Mouse (Mus musculus) yolk sac, embryonic 10.5 days (tissue): ENCODE results near the gene Aplp2.

Source experiments
- DNase-seq: peaks from one replicate; pipeline ENCODE4 v3.0.0-alpha.2; 2017; ENCODE audit warnings: low spot score

Gene Aplp2

DNA sequence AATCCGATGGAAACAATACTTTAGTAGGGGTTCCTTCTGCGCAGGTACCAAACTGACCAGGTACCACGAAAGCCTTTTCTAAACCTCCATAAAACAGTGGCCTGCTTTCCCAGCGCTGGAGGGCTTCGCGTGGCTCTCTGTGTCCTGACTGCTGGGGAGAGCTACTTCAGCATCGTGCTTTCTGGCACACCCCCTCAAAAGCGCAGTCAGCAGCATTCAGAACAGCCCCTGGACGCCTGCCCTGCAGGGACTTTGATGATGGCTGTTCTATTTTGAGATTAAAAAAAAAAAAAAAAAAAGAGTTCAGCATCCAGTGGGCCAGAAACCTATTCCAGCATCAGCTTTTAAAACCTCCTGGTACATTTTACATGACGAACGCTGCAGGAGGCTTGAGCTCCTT is 14.2 kb upstream of the Aplp2 start:
- no peak for DNase-seq

DNA sequence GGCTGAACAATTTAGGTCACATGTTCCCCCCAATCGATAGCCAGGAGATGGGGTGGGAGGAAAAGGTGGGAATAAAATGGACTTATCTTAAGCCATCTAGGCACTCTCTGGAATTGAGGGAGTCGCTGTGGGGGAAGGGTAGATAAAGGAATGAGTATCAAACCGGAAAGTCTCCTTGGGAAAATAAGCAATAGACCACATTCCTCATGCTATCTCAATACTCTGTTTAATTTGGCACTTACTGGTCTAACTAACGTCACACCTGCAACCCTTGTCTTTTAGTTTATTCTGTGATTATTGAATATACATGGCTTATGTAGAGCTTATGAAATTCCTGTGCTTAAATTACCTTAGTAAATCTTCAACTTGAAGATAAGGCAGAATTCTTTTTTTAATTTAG is 11.9 kb upstream of the Aplp2 start:
- DNase-seq: no peak

DNA sequence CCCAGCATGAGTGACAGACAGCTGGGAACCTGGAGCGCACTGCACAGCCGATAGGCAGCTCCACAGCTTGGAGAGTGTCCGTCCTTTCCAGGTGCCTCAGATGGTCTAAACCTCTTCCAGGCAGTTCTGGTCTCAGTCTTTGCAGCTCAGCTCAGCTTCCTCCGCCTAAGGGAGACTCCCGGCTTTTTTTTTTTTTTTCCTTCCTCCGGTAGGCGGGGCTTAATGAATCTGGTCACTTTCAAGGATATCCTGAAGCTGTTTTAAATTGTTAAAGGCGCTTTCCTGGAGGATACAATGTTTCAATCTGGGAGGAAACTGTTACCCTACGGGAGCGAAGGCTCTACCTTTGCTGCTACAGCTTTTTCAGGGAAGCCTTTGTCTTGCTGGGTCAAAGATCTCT is 9.6 kb upstream of the Aplp2 start:
- peak; percentile 31 for DNase-seq

DNA sequence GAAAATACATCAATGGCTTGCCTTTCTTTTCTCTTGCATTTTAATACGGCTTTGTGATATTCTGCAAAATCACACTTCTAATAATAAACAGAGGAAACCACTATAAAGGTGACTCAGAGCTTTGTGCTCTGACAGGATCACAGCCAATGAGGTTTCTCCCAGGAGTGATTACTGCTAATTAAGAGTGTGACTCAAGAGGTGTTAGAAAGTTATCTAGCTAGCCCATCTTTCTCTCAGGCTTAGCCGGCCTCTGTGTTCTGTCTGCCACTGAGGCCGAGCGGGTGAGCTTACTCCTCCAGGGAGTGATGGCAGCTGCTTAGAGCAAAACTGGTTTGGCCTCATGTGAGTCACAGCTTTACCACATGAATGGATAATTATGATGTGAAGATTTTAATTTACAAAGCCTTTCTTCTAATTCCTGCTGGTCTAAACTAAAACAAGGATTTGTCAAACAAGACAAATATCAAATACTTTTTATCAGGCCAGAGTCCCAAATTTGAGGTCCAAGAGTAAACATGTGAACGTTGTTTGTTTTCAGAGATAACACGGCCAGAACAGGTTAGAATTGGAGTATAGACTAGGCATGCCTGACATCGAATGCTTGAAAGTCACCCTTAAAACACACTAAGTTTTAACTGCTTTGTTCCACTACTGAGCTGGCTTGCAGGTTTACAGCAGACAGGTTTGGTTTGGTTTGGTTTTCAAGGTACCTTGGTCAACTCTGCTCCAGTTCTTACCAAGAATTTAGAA is 6.2 kb upstream of the Aplp2 start:
- DNase-seq: no peak

DNA sequence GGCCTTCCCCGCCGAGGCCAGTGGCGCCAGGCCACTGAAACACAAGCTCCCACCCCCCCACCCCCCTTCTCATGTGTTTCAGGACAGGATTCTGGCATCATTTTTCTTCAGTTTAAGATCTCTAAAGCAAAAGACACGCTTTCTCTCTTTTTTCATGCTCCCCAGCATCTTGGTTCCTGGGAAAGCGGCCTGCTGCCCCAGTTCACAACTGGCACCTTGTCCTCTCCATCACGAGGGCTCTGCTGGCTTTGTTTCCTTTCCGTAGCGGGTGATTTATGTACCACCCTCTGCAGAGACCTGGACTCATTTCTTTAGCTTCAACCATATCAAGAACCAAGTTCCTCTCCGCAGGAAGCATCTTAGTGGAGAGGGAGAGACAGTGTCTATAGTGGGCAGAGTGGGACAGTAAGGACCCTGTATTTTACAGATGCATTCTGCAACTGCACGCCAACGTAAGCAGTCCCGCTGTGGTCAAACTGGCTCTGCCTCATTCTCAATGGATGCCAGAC is 939 bp upstream of the Aplp2 start:
- DNase-seq: no peak

DNA sequence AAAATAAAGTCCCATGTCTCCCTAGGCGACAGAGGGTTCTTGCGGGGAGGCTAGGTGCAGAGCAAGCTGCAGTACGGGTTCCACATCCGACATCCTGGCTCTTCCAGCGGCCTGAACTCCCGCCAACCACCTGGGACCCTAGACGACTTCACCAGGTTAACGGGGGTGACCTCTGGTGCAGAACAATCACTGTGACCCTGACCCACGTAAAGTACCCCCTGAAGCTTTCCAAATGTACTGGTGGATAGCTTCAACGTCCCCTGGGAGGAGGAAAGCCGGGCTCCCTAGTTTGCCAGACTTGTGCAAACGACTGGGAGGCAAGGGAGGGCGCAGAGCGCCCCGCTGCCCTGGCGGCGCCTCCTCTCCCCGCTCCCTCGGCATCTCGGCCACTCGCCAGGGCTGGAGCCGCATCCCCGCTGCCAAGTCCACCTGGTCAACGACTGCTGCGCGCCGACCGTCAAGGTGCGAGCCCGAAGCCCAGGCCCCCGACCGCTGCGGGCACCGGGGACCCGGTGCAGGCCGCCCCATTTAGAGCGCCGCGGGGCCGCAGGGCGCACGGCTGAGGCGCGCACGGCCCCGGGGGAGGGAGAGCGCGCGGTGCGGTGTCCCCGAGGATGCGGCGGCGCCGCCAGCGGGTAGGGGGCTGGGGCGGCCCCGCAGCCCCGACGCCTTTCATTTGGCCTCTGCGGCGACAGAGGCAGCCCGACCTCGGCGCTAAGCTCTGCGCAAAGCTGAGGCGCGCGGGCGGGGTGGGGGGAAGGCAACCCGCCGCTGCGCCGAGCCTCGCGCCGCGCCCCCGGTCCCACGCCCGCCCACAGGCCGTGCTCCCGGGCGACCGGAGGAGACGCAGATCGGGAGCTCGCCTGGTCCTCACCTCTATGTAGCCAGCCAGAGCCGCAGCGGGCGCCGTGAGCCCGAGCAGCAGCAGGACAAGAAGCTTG is 596 bp downstream of the Aplp2 start:
- peak; percentile 40 for DNase-seq

DNA sequence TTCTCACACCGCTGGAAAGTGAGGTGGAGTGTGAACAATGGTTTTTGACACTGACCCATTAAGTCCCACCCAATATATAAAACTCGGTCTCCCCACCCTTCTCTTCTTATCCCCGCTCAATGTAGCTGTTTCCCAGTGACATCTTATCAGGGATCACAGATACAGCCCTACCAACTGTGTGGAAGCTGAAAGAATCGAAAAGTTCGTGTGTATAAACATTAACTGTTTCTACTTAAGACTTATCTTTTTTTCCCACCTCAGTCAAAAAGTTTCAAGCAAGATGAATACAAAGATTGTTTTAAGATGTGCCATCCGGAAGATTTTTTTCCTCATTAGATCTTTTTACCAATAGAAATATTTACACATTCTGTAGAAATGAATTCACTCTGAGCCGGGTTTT is 1.5 kb downstream of the Aplp2 start:
- DNase-seq: no peak

DNA sequence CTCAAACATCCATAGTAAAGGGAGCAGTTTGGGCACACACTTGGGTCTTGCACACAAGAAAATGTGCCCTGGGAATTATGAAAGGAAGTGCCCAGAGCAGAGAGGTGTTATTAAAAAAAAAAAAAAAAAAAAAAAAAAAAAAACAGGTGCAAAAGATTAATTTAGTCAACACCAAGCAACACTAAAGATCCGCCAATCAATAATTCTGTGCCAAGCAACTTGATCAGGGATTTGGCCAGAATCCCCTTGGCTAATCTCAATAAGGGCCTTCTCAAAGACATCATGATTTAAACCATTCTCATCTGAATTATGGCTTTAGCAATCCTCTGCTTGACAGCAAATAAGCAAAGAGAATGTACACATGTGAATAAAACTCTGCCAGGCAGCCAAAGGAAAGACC is 2.1 kb downstream of the Aplp2 start:
- no peak for DNase-seq

DNA sequence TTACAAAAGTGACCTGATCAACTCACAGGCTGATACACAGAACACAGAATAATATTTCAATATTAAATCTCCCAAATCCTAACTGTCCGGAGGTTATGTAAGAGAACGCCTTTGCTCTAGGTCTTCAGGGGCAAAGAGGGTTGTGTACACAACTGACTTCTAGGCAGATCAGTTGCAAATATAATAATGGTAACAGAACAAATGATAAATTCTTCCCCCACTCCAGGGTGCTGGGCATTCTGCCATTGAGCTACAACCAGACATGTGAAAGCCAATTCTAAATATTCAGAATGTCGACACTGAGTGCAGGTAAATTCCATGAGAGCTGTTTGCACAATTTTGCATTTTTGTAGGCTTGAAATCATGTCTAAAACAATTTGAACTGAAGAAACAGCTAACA is 3.9 kb downstream of the Aplp2 start:
- no peak for DNase-seq

DNA sequence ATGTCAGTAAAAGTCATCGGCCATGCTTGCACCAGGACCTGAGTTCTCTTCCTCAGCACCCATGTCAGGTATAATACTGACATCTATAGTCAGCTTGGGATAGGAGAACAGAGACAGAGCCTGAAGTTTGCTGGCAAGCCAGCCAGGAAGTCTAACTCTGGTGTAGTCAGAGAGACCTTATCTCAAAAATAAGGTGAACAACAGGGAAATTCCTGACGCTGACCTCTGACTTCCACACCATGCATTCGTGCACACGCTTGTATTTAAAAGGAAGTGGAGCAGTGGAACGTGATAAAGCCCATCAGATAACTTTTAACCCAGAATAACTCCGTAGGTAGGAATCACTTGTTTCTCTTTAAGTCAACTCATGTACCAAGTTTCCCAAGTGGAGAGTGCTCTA is 6.9 kb downstream of the Aplp2 start:
- DNase-seq: peak; percentile 60

DNA sequence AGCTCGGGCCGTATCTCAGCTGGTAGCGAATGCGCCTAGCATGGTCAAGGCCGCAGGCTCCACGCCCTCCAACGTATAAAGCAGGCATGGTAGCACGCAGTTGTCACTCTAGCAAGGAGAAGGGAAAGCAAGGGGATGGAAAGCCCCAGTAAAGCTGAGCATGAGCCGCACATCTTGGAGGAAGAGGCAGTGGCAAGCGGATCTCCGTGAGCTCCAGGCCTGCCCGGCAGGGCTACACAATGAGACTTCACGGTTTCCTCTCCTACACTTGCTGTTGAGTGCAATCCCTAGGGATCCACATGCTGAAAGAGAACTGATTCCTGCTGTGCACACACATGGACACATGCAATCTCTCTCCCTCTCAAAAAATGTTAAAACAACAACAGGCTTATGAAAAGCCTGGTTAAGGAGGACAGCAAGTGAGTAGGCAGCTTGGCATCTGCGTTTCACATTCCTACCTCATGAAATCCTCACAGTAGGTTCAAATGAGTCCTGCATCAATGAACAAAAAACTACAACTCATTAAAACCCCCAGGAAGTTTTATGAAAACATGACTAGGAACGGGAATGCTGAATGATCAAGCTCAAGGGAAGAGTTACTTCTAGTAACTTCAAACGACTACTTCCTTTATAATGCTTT is 7.9 kb downstream of the Aplp2 start:
- no peak for DNase-seq

DNA sequence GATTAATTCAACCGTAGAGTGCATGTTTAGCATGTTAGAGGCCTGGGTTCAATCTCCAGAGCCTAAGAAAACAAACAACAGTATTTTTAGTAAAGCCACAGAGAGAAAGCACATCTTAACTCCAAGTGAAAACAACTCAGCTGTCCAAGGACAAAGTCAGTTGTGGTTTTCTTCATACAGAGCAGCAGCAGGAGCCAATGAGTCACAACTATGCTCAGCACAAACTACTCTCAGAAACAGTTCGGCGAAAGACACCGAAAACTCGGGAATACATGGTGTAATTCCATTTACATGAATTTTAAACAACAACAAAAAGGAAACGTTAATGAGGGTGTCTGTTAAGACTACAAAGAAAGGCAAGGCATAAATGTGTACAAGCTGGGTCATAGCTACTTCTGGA is 8.5 kb downstream of the Aplp2 start:
- no peak for DNase-seq

DNA sequence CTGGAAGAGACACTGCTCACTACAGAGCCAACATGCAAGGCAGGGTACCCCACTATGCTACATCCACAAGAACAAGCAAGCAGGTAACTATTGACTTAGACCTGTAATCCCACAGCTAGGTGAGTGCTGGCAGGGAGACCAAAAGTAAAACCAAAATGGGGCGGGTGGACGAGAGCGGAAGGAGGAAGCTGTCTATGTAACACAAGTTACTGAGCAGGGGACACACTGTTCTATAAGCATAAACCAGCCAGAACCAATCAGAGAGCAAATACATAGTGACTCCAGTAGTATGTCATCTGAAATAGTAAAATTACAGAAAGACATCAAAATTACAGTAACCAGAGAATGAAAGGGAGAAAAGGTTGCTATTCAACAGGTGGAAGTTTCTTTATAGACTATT is 13.0 kb downstream of the Aplp2 start:
- no peak for DNase-seq

DNA sequence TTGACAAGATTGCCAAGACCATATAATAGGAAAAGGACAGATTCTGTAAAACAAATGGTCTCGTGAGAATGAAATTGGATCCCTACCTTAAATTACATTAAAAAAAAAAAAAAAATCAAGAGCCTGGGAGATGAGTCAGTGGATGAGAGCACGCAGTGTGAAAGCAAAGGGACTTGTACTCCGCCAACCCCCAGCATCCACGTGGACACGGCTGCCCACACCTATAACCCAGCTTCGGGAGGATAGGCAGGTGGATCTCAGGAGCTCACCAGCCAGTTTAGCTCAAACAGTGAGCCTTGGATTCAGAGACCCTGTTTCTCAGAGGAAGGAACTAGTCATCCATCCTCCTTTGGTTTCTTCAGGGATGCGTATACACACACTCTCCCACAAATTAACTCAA is 13.8 kb downstream of the Aplp2 start:
- no peak for DNase-seq

DNA sequence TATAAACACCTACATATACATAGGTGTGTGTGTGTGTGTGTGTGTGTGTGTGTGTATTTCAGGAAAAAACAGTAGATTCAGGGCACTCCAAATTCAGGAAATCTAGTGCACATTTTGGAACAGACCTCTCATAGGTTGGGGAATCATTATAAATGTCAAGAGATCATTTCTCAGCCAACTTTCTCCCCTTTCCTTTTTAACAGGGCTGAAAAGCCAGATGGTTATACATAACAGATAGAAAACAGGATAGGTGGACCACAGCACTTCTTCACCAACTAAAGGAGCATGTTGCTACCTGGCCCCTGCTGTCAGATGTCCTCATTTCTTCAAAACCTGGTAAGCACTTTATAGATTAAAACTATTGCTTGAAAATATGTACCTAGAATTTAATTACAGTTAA is 14.9 kb downstream of the Aplp2 start:
- DNase-seq: no peak

DNA sequence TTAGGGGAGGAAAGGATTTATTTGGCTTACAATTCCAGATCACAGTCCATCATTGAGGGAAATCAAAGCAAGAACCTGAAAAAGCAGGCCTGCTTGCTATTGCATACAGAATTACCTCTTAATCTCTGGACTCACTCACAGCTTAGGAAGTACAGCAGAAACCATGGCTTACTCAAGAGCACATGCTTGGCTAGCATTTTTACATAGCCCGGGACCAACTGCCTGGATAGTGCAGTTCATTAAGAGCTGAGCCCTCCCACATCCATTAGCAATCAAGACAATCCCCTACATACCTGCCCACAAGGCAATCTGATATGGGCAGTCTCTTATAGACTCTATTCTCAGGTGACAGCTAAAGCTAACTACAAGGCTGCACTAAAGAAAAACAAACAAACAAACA is 16.0 kb downstream of the Aplp2 start:
- DNase-seq: no peak

DNA sequence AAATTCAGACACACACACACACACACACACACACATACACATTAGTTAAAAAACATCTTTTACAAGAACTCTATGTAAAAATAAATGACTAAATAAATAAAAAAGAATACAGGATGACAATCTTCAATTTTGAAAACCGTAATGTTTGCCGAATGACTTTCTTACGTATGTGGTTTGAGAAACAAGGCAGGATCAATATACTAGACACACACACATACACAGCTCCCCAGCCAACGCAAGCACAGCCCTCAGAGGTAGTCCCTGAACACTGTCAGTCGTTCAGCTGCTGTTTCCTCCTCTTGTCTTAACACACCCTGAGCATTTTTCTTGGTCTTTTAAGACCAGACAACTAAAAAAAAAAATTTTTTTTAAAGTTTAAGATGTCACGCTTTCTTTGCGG is 19.2 kb downstream of the Aplp2 start:
- DNase-seq: no peak

DNA sequence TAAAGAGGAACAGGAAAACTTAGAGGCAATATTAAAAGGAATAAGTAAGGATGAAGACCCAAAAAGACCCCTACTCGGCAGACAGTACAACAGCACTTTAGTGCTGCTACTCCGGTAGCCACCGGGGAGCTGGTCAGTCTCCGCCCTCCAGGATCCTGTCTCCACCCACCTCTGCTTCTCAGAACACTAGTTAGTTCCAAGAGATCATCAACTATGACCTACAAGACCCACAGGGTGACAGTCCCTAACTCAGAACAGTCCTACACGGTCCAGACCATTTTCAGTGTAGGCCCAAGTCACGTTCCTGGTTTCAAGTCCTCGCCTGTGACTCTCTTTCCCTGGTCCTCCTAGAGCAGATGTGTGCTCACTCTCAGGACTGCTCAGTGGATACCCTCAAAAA is 20.1 kb downstream of the Aplp2 start:
- no peak for DNase-seq

DNA sequence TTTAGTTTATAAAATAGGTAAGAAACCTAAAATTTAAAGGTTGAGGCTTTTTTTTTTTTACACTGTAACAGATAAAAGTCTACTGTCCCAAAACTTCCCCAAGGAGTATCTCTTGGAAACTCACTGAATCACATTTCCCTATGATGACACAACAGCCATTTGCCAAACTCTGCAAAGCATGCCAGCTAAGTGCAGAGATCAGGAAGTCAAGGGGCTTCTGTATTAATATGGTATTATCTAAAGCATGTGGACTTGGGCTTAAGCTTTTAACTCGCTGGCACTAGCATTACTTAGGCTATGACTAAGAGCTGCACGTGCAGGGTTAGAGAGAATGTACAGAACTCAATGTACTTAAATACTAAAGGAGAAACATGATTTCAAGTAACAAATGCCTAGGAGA is 22.4 kb downstream of the Aplp2 start:
- no peak for DNase-seq

DNA sequence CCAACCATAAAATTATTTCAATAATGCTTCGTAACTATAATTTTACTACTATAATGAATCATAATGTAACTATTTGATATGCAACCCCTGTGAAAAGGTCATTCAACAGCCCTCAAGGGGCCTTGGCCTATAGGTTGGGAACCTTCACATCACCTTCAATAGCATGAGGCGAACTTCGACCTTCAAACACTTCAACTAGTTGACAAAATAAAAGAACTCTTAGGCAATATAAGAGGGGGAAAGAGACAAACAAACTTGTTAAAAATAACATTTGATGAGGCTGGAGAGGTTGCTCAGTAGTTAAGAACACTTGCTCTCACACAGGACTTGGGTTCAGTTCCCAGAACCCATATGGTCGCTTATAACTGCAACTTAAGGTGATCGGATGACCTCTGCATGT is 27.2 kb downstream of the Aplp2 start:
- DNase-seq: no peak

DNA sequence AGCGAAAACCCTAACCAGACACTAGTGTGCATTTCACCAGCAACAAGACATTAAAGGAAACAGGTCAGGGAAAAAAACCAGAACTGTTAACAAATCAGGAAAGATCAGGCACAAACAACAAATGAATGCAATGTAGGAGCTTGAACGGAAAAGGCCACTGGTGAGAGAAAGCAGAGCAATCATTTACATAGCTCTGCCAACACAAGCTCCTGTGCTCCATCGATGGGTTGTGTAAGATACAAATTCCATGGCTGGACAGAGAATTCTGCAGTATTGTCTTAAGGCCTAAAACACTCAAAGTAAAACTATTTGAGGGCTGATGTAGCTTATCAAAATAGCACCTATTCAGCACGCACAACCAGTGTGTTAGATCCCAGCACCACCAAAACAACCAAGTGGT is 28.6 kb downstream of the Aplp2 start:
- peak; percentile 42 for DNase-seq

DNA sequence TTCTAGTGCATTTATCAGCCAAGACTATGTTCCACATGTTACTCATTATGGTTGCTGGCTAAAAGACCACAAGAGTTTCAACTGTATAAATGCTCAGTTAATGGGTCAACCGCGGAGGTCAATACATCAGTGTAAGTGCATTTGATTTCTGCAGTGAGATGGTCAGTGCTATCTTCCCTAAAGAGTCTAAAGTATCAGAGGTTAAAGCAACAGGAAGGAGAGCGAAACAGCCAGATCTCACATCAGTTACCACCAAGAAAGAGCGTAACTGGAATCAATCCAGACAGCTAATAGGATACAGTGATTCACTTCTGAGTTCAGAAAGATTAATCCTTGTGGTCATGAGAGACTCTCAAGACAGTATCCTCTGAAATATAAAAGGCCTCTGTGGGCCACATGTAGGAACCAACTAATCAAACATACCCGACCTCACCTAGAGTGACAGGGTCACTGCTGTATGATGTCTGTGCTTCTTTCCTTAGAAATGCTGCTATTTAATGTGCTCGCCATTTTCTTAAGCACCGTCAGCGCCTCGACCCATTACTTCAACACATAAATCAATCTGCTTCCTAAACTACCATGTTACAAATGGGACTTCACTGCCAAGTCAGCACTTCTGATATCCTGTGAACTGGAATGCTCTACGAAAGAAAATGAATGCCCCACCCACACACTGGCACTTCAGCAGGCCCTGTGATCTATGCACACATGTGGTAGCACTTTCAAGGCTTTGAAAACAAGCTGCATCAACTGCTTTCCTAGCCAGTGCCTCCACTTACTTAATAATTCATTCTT is 30.1 kb downstream of the Aplp2 start:
- DNase-seq: no peak
